Mouse (Mus musculus) hindbrain, embryonic 10.5 days (tissue): ENCODE data around the gene Atp2c2. TPM values are rescaled to one million over a fixed set of nuclear protein-coding genes. Genes with fewer than 3 reads are reported as not detected.

Source experiments
- DNase-seq: peaks from one replicate; pipeline ENCODE4 v3.0.0-alpha.2; 2017; ENCODE audit warnings: low spot score
- H3K27ac ChIP-seq: fragments of 300-500 bp; sonication (generic); 2 replicates; pipeline ENCODE4 v1.5.1; 2016; ENCODE audit warnings: mild to moderate bottlenecking, moderate library complexity
- H3K27me3 ChIP-seq: fragments of 300-500 bp; sonication (generic); 2 replicates; pipeline ENCODE4 v1.6.1; 2016; ENCODE audit warnings: mild to moderate bottlenecking; ENCODE audit not compliant: poor library complexity, insufficient read depth, severe bottlenecking
- H3K36me3 ChIP-seq: fragments of 300-500 bp; sonication (generic); 2 replicates; pipeline ENCODE4 v1.6.1; 2016; ENCODE audit warnings: mild to moderate bottlenecking, moderate library complexity
- H3K4me1 ChIP-seq: fragments of 300-500 bp; sonication (generic); replicated peaks from 2 replicates; pipeline ENCODE4 v1.6.1; 2016; ENCODE audit warnings: mild to moderate bottlenecking
- H3K4me3 ChIP-seq: fragments of 300-500 bp; sonication (generic); 2 replicates; pipeline ENCODE4 v1.5.1; 2016; ENCODE audit warnings: mild to moderate bottlenecking, moderate library complexity
- H3K9me3 ChIP-seq: fragments of 300-500 bp; sonication (generic); 2 replicates; pipeline ENCODE4 v1.6.1; 2016; ENCODE audit warnings: mild to moderate bottlenecking, moderate library complexity
- WGBS: fragments of 180-500 bp; shearing (Covaris S2); methylation state at CpG from one replicate; pipeline ENCODE4 v1.1.7; 2016; 5-methylcytosine and 5-hydroxymethylcytosine counted together
- polyA plus RNA-seq: library from polyadenylated mRNA; unstranded; fragments of >200 nt; fragmentation: Nextera tagmentation; extraction: Ambion mirVana; gene quantifications from 2 replicates; pipeline ENCODE4 v1.2.1, GENCODE M21; 2016

Gene Atp2c2
- polyA plus RNA-seq, 1 experiment from 2014 or later: 1.4 TPM

GRCm38 (mm10) chr8:119784141-119784574, 84.3 kb downstream of the Atp2c2 start:
- Histone ChIP-seq H3K4me1 (peaks cover 72% of the 10 kb centered on the region), H3K9me3 (no peaks in the 10 kb centered on the region), H3K27me3 (0 out of 2 replicates have a peak, but pooled peaks cover 7% of the 10 kb centered on the region), H3K27ac (peak overlapping the region; percentile 98), H3K36me3 (no peaks in the 10 kb centered on the region), H3K4me3 (no peak overlapping the region)
- no peak for DNase-seq
- 49% methylated on average over 9 of the region's 9 CpGs for WGBS

- 63% methylated on average over 7 of the region's 7 CpGs for WGBS
- Histone ChIP-seq H3K4me1 (peaks cover 76% of the 10 kb centered on the region), H3K27ac (peak overlapping the region; percentile 98)
These were observed 84.9 kb downstream of the Atp2c2 start for GRCm38 (mm10) chr8:119784676-119785075.

GRCm38 (mm10) chr8:119785764-119786405, 86.1 kb downstream of the Atp2c2 start:
- H3K27me3 ChIP-seq: 0 out of 2 replicates have a peak, but pooled peaks cover 7% of the 10 kb centered on the region
- peaks cover 83% of the 10 kb centered on the region for H3K4me1 ChIP-seq
- H3K9me3 ChIP-seq: no peaks in the 10 kb centered on the region
- H3K27ac ChIP-seq: peak overlapping the region; percentile 98
- no peaks in the 10 kb centered on the region for H3K36me3 ChIP-seq
- 37% methylated on average over 18 of the region's 18 CpGs for WGBS
- peak; percentile 59 for DNase-seq
- peak overlapping the region; percentile 26; the same call in 1 of the 2 replicates for H3K4me3 ChIP-seq

More at GRCm38 (mm10) chr8:119784676-119785075, 84.9 kb downstream of the Atp2c2 start:
- no peaks in the 10 kb centered on the region for H3K36me3 ChIP-seq
- no peak for DNase-seq
- no peaks in the 10 kb centered on the region for H3K9me3 ChIP-seq
- no peak overlapping the region for H3K4me3 ChIP-seq
- 0 out of 2 replicates have a peak, but pooled peaks cover 7% of the 10 kb centered on the region for H3K27me3 ChIP-seq

GRCm38 (mm10) chr8:119786871-119787270, 87.1 kb downstream of the Atp2c2 start:
- 0 out of 2 replicates have a peak, but pooled peaks cover 7% of the 10 kb centered on the region for H3K27me3 ChIP-seq
- no peaks in the 10 kb centered on the region for H3K9me3 ChIP-seq
- no peaks in the 10 kb centered on the region for H3K36me3 ChIP-seq
- peak overlapping the region; percentile 98 for H3K27ac ChIP-seq
- WGBS: 83% methylated on average over 3 of the region's 3 CpGs
- DNase-seq: no peak
- no peak overlapping the region for H3K4me3 ChIP-seq
- H3K4me1 ChIP-seq: peaks cover 87% of the 10 kb centered on the region

- Histone ChIP-seq H3K4me1 (peaks cover 92% of the 10 kb centered on the region), H3K27ac (peak overlapping the region; percentile 98), H3K4me3 (no peak overlapping the region), H3K36me3 (no peaks in the 10 kb centered on the region), H3K27me3 (0 out of 2 replicates have a peak, but pooled peaks cover 7% of the 10 kb centered on the region), H3K9me3 (no peaks in the 10 kb centered on the region)
- DNase-seq: no peak
- 59% methylated on average over 4 of the region's 4 CpGs for WGBS
These were observed 87.5 kb downstream of the Atp2c2 start for GRCm38 (mm10) chr8:119787341-119787740.

- Histone ChIP-seq H3K27ac (peak overlapping the region; percentile 98), H3K27me3 (0 out of 2 replicates have a peak, but pooled peaks cover 4% of the 10 kb centered on the region), H3K4me3 (0 out of 2 replicates have a peak overlapping the region, but pooled peaks have one; percentile 9), H3K36me3 (no peaks in the 10 kb centered on the region), H3K4me1 (peaks cover 100% of the 10 kb centered on the region), H3K9me3 (no peaks in the 10 kb centered on the region)
- DNase-seq: no peak
- 76% methylated on average over 9 of the region's 9 CpGs for WGBS
These were observed 89.0 kb downstream of the Atp2c2 start for GRCm38 (mm10) chr8:119788607-119789381.

GRCm38 (mm10) chr8:119789581-119789980, 89.8 kb downstream of the Atp2c2 start:
- peak overlapping the region; percentile 98 for H3K27ac ChIP-seq
- H3K4me3 ChIP-seq: no peak overlapping the region
- 69% methylated on average over 7 of the region's 7 CpGs for WGBS
- H3K9me3 ChIP-seq: no peaks in the 10 kb centered on the region
- H3K27me3 ChIP-seq: no peaks in the 10 kb centered on the region
- no peak for DNase-seq
- no peaks in the 10 kb centered on the region for H3K36me3 ChIP-seq
- H3K4me1 ChIP-seq: peaks cover 98% of the 10 kb centered on the region

GRCm38 (mm10) chr8:119791804-119792704, 92.2 kb downstream of the Atp2c2 start:
- peaks cover 88% of the 10 kb centered on the region for H3K4me1 ChIP-seq
- peak; percentile 96 for DNase-seq
- H3K9me3 ChIP-seq: no peaks in the 10 kb centered on the region
- 5% methylated on average over 16 of the region's 16 CpGs for WGBS
- no peaks in the 10 kb centered on the region for H3K36me3 ChIP-seq
- peak overlapping the region; percentile 27 for H3K4me3 ChIP-seq
- peak overlapping the region; percentile 98 for H3K27ac ChIP-seq
- no peaks in the 10 kb centered on the region for H3K27me3 ChIP-seq

- Histone ChIP-seq H3K4me3 (no peak overlapping the region), H3K36me3 (no peaks in the 10 kb centered on the region), H3K9me3 (no peaks in the 10 kb centered on the region), H3K27ac (peak overlapping the region; percentile 98), H3K4me1 (peaks cover 87% of the 10 kb centered on the region), H3K27me3 (no peaks in the 10 kb centered on the region)
- 37% methylated on average over 7 of the region's 7 CpGs for WGBS
- peak; percentile 68 for DNase-seq
These were observed 94.9 kb downstream of the Atp2c2 start for GRCm38 (mm10) chr8:119794689-119795088.

- H3K36me3 ChIP-seq: no peaks in the 10 kb centered on the region
- H3K4me1 ChIP-seq: peaks cover 87% of the 10 kb centered on the region
- H3K27ac ChIP-seq: peak overlapping the region; percentile 13; the same call in 1 of the 2 replicates
- H3K27me3 ChIP-seq: no peaks in the 10 kb centered on the region
- no peak overlapping the region for H3K4me3 ChIP-seq
- no peaks in the 10 kb centered on the region for H3K9me3 ChIP-seq
- DNase-seq: no peak
- WGBS: 89% methylated on average over 3 of the region's 3 CpGs
These were observed 95.8 kb downstream of the Atp2c2 start for GRCm38 (mm10) chr8:119795651-119796050.

GRCm38 (mm10) chr8:119798170-119798964, 98.6 kb downstream of the Atp2c2 start:
- peak overlapping the region; percentile 28 for H3K4me3 ChIP-seq
- H3K4me1 ChIP-seq: peaks cover 69% of the 10 kb centered on the region

GRCm38 (mm10) chr8:119798965-119799264, 99.1 kb downstream of the Atp2c2 start:
- DNase-seq: no peak
- Histone ChIP-seq H3K4me3 (0 out of 2 replicates have a peak overlapping the region, but pooled peaks have one; percentile 28), H3K36me3 (no peaks in the 10 kb centered on the region), H3K27ac (peak overlapping the region; percentile 84), H3K4me1 (peaks cover 65% of the 10 kb centered on the region), H3K27me3 (no peaks in the 10 kb centered on the region), H3K9me3 (no peaks in the 10 kb centered on the region)
- 49% methylated on average over 2 of the region's 2 CpGs for WGBS

More at GRCm38 (mm10) chr8:119798170-119798964, 98.6 kb downstream of the Atp2c2 start:
- no peaks in the 10 kb centered on the region for H3K27me3 ChIP-seq
- WGBS: 8% methylated on average over 15 of the region's 15 CpGs
- DNase-seq: peak; percentile 82
- H3K27ac ChIP-seq: peak overlapping the region; percentile 84
- no peaks in the 10 kb centered on the region for H3K36me3 ChIP-seq
- no peaks in the 10 kb centered on the region for H3K9me3 ChIP-seq
